Mouse (Mus musculus): Measurements from ENCODE around the gene Smok2a. TPM values are rescaled to one million over a fixed set of nuclear protein-coding genes. Genes with fewer than 3 reads are reported as not detected.
"Not testable (repeated sequence)": the region's sequence is repeated elsewhere in the genome, so short reads cannot be mapped to it uniquely, and the experiment has no call there.

Gene Smok2a
- total and polyA plus RNA-seq, 3 experiments = not detected

DNA sequence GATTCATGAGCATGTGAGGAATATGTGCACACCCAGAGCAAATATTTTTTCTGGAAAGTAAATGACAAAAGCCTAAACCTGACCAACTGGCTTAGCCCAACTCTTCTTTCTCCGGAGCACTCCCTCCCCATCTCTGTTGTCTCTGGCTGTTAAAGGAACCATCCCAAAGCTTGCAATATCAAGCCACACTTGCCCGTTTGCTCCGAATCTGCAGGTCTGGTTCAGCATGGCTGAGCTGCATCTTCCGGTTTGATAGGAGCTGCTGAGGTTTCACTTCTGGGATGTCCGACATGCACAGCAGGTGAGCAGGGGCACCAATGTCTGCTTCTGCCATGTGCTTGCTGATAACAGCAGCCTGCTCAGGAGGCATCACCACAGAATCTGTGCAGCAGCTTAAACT, 40.5 kb upstream of the Smok2a start:
- not testable (repeated sequence) for H3K36me3 ChIP-seq (ENCODE audit: control insufficient read depth in 1 of 2, insufficient read depth in 2 of 2, low read length in 2 of 2); DNase-seq (ENCODE audit: low read depth, low spot score); H3K4me3 ChIP-seq (ENCODE audit: control insufficient read depth in 1 of 2, insufficient read depth in 1 of 2, low read depth in 2 of 2, low read length in 2 of 2); H3K9me3 ChIP-seq (replicated peaks; ENCODE audit: insufficient read depth, low read length); H3K9ac ChIP-seq (ENCODE audit: control insufficient read depth, low read depth, low read length, poor library complexity, severe bottlenecking); H3K4me1 ChIP-seq (ENCODE audit: control insufficient read depth in 1 of 2, insufficient read depth in 2 of 2, low read length in 2 of 2); H3K27me3 ChIP-seq (ENCODE audit: control insufficient read depth in 1 of 2, insufficient read depth in 2 of 2, low read length in 2 of 2); H3K27ac ChIP-seq (ENCODE audit: control insufficient read depth, low read depth, low read length); H3K79me2 ChIP-seq (ENCODE audit: control insufficient read depth, insufficient read depth, low read length, poor library complexity)

DNA sequence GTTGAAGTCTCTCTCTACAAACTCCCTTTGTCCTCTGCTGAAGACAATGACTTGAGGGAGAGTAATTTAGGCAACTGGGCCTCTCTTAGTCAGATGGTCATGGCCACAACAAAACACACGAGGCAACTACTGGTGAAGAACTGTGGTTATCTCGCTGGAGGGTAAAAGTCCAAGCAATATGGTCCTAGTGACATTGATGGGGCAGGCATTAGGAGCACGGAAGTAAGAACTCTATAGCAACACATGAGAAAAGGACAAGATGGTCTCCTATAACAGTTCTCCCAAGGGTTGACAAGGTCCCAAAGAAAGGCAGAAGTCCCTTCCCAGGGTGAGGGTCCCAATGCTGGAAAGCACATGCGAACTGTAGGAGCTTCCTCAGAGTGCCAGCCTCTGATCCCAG, 38.3 kb upstream of the Smok2a start:
- not testable (repeated sequence) for DNase-seq (ENCODE audit: low read depth, low spot score); H3K9ac ChIP-seq (ENCODE audit: control insufficient read depth, low read depth, low read length, poor library complexity, severe bottlenecking); H3K79me2 ChIP-seq (ENCODE audit: control insufficient read depth, insufficient read depth, low read length, poor library complexity); H3K36me3 ChIP-seq (ENCODE audit: control insufficient read depth in 1 of 2, insufficient read depth in 2 of 2, low read length in 2 of 2); H3K4me3 ChIP-seq (ENCODE audit: control insufficient read depth in 1 of 2, insufficient read depth in 1 of 2, low read depth in 2 of 2, low read length in 2 of 2); H3K4me1 ChIP-seq (ENCODE audit: control insufficient read depth in 1 of 2, insufficient read depth in 2 of 2, low read length in 2 of 2); H3K9me3 ChIP-seq (replicated peaks; ENCODE audit: insufficient read depth, low read length); H3K27ac ChIP-seq (ENCODE audit: control insufficient read depth, low read depth, low read length); H3K27me3 ChIP-seq (ENCODE audit: control insufficient read depth in 1 of 2, insufficient read depth in 2 of 2, low read length in 2 of 2)

DNA sequence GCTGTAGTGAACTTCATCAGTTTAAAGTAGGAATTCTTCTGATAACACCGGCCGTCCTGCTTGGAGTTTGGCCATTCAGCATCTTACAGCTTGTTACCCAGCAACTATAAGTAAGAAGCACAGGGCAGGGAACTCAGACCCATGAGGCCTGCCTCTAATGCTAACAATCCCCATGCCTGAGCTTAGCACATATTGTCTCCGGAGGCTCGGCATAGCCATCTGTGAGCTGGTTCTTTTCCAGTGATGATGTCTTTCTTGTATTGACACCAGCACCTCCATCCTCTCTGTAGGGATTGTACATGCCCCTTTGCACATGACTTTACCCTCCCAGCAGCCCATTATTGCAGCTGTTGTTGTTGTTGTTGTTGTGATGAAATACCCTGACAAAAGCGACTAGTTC, 36.5 kb upstream of the Smok2a start:
- not testable (repeated sequence) for H3K27me3 ChIP-seq (ENCODE audit: control insufficient read depth in 1 of 2, insufficient read depth in 2 of 2, low read length in 2 of 2); H3K36me3 ChIP-seq (ENCODE audit: control insufficient read depth in 1 of 2, insufficient read depth in 2 of 2, low read length in 2 of 2); H3K27ac ChIP-seq (ENCODE audit: control insufficient read depth, low read depth, low read length); H3K79me2 ChIP-seq (ENCODE audit: control insufficient read depth, insufficient read depth, low read length, poor library complexity); DNase-seq (ENCODE audit: low read depth, low spot score); H3K9ac ChIP-seq (ENCODE audit: control insufficient read depth, low read depth, low read length, poor library complexity, severe bottlenecking); H3K4me3 ChIP-seq (ENCODE audit: control insufficient read depth in 1 of 2, insufficient read depth in 1 of 2, low read depth in 2 of 2, low read length in 2 of 2); H3K9me3 ChIP-seq (replicated peaks; ENCODE audit: insufficient read depth, low read length); H3K4me1 ChIP-seq (ENCODE audit: control insufficient read depth in 1 of 2, insufficient read depth in 2 of 2, low read length in 2 of 2)

DNA sequence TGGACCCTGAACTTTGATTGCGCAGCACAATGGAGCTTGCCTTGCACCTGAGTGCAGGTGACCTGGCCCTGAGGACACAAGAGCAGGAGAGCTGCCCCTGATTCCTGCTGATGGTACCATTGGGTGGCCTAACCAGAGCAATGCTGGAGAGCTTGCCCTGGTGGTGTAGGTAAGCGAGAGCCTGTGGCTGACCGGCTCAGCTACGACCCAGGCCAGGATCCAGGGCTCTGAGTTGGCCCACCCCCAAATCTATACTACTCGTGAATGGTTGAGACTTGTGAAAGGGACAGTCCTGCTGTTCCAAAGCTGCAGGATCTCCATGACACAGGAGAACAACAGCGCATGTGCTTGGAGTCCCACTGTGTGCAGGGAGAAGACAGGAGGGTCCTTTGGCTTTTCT, 34.4 kb upstream of the Smok2a start:
- DNase-seq (ENCODE audit: low read depth, low spot score); H3K36me3 ChIP-seq (ENCODE audit: control insufficient read depth in 1 of 2, insufficient read depth in 2 of 2, low read length in 2 of 2); H3K4me1 ChIP-seq (ENCODE audit: control insufficient read depth in 1 of 2, insufficient read depth in 2 of 2, low read length in 2 of 2); H3K27me3 ChIP-seq (ENCODE audit: control insufficient read depth in 1 of 2, insufficient read depth in 2 of 2, low read length in 2 of 2); H3K9me3 ChIP-seq (replicated peaks; ENCODE audit: insufficient read depth, low read length); H3K27ac ChIP-seq (ENCODE audit: control insufficient read depth, low read depth, low read length); H3K4me3 ChIP-seq (ENCODE audit: control insufficient read depth in 1 of 2, insufficient read depth in 1 of 2, low read depth in 2 of 2, low read length in 2 of 2); H3K79me2 ChIP-seq (ENCODE audit: control insufficient read depth, insufficient read depth, low read length, poor library complexity); H3K9ac ChIP-seq (ENCODE audit: control insufficient read depth, low read depth, low read length, poor library complexity, severe bottlenecking): not testable (repeated sequence)

DNA sequence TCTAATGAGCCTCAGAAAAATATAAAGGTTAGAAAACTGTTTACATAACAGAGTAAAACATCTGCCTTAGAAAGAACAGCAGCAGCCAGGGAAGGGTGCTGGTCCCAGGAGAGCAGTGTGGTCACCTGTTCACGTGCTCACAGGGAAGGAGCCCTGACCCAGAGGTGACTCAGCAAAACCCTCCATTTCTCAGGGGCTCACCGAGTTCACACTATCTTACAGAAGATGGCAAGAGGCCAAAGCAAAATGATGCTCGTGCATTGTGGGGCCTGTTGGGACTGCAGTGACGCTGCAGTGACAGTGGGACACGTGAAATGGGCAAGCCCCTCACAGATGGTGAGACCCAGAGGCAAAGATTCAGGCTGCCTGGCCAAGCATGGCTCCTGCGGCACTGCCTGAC, 33.4 kb upstream of the Smok2a start:
- not testable (repeated sequence) for H3K4me1 ChIP-seq (ENCODE audit: control insufficient read depth in 1 of 2, insufficient read depth in 2 of 2, low read length in 2 of 2); H3K9me3 ChIP-seq (replicated peaks; ENCODE audit: insufficient read depth, low read length); H3K79me2 ChIP-seq (ENCODE audit: control insufficient read depth, insufficient read depth, low read length, poor library complexity); H3K27ac ChIP-seq (ENCODE audit: control insufficient read depth, low read depth, low read length); H3K4me3 ChIP-seq (ENCODE audit: control insufficient read depth in 1 of 2, insufficient read depth in 1 of 2, low read depth in 2 of 2, low read length in 2 of 2); H3K27me3 ChIP-seq (ENCODE audit: control insufficient read depth in 1 of 2, insufficient read depth in 2 of 2, low read length in 2 of 2); H3K36me3 ChIP-seq (ENCODE audit: control insufficient read depth in 1 of 2, insufficient read depth in 2 of 2, low read length in 2 of 2); H3K9ac ChIP-seq (ENCODE audit: control insufficient read depth, low read depth, low read length, poor library complexity, severe bottlenecking)
- DNase-seq (ENCODE audit: low read depth, low spot score) = peak; percentile 61

DNA sequence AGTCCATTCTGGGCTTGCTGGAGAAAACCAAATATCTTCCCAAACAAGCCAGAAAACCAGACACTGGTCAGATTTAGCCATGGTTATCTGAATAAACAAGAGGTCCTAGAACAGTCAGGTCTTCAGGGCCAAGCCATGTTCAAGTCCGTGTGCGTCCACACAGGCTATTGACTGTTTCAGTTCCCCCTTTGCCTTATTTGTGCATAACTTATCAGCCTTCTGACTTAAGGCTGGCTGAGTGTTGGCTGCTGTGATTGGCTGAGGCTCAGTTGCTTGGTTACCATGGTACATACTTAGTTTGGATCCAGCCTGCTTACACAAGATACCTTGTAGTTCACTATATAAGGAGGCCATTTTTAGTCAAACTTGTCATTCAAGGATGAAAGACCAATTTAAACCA, 32.1 kb upstream of the Smok2a start:
- not testable (repeated sequence) for H3K9me3 ChIP-seq (replicated peaks; ENCODE audit: insufficient read depth, low read length); H3K4me1 ChIP-seq (ENCODE audit: control insufficient read depth in 1 of 2, insufficient read depth in 2 of 2, low read length in 2 of 2); H3K36me3 ChIP-seq (ENCODE audit: control insufficient read depth in 1 of 2, insufficient read depth in 2 of 2, low read length in 2 of 2); H3K27me3 ChIP-seq (ENCODE audit: control insufficient read depth in 1 of 2, insufficient read depth in 2 of 2, low read length in 2 of 2); H3K79me2 ChIP-seq (ENCODE audit: control insufficient read depth, insufficient read depth, low read length, poor library complexity); H3K9ac ChIP-seq (ENCODE audit: control insufficient read depth, low read depth, low read length, poor library complexity, severe bottlenecking); H3K4me3 ChIP-seq (ENCODE audit: control insufficient read depth in 1 of 2, insufficient read depth in 1 of 2, low read depth in 2 of 2, low read length in 2 of 2); H3K27ac ChIP-seq (ENCODE audit: control insufficient read depth, low read depth, low read length)
- peak; percentile 17 for DNase-seq (ENCODE audit: low read depth, low spot score)

DNA sequence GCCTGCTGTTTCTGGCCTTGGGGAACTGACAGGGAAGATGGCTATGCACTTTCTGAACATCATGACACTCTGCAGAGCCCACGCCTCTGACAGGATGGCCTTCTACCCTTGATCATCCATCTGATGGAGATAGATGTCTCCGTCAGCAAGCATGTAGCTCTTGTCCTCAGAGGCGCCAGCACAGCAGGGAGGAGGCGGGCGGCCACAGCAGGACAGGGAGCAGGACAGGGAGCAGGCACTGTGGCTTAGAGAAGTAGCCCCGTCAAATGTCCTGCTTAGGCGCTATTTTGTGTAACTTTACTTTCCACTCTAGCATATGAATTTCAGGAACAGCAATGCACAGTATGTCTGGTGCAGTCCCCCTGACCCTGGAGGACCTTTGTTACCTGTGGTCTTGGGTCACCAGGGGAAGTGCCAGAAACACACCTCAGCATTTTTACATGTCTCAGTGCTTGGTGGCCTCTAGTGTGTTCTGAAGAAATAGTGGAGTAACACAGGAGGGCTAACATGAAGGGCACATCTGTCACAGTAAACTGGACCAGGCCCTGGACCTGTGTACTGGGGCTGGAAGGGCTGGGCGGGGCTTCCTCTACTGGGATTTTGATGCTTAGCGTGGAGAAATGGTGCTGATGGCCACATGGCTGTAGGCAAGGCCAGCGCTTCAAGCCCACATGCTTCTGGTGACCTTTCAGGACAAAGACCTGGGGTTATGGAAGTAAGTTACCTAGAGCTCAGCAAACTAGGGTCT, 30.0 kb upstream of the Smok2a start:
- DNase-seq (ENCODE audit: low read depth, low spot score); H3K9me3 ChIP-seq (replicated peaks; ENCODE audit: insufficient read depth, low read length); H3K27me3 ChIP-seq (ENCODE audit: control insufficient read depth in 1 of 2, insufficient read depth in 2 of 2, low read length in 2 of 2); H3K4me1 ChIP-seq (ENCODE audit: control insufficient read depth in 1 of 2, insufficient read depth in 2 of 2, low read length in 2 of 2); H3K4me3 ChIP-seq (ENCODE audit: control insufficient read depth in 1 of 2, insufficient read depth in 1 of 2, low read depth in 2 of 2, low read length in 2 of 2); H3K36me3 ChIP-seq (ENCODE audit: control insufficient read depth in 1 of 2, insufficient read depth in 2 of 2, low read length in 2 of 2); H3K9ac ChIP-seq (ENCODE audit: control insufficient read depth, low read depth, low read length, poor library complexity, severe bottlenecking); H3K27ac ChIP-seq (ENCODE audit: control insufficient read depth, low read depth, low read length); H3K79me2 ChIP-seq (ENCODE audit: control insufficient read depth, insufficient read depth, low read length, poor library complexity): not testable (repeated sequence)

All from MEL (cell line).